Comparison of ENCODE assay signal across 9 mouse cellular contexts in genomic region chr12:75599490-75599889, GRCm38 (mm10). TPM values are rescaled to one million over a fixed set of nuclear protein-coding genes. Genes with fewer than 3 reads are reported as not detected.
DNase-seq lines count a peak whose midpoint lies in the region; ATAC-seq and TF ChIP-seq lines count a peak whose summit lies in the region.
"Had no signal": no experiment of that assay in that cellular context is flagged by ENCODE, and none has a peak within 500 bp of the region (broad histone marks: within the 10 kb centered on the region; RNA-seq: fewer than 3 reads in every experiment).

No protein-coding gene starts in this region.

- no peaks in the 10 kb centered on the region for H3K27me3 ChIP-seq in heart, embryonic 13.5 days (replicated peaks)
- H3K27me3 ChIP-seq in heart, embryonic 12.5 days (replicated peaks): no peaks in the 10 kb centered on the region
- no peaks in the 10 kb centered on the region for H3K27me3 ChIP-seq in CH12.LX (replicated peaks)
- H3K27me3 ChIP-seq in embryonic facial prominence, embryonic 10.5 days (replicated peaks; ENCODE audit: low read depth, poor library complexity, severe bottlenecking): no peaks in the 10 kb centered on the region
- H3K27me3 ChIP-seq in liver, embryonic 12.5 days (replicated peaks): no peaks in the 10 kb centered on the region
- H3K27me3 ChIP-seq: Patski had no signal

- TF ChIP-seq CTCF in CH12.LX (conservative IDR thresholded peaks at IDR 0.05 in 1 of 2, IDR thresholded peaks at IDR 0.05 in 1 of 2; ENCODE audit: low read depth in 2 of 2, low read length in 2 of 2): no peak

- no peak overlapping the region for H3K27ac ChIP-seq in heart, embryonic 13.5 days (replicated peaks)
- no peak overlapping the region for H3K27ac ChIP-seq in heart, embryonic 12.5 days (ENCODE audit: poor library complexity, severe bottlenecking)
- no peak overlapping the region for H3K27ac ChIP-seq in CH12.LX (ENCODE audit: insufficient read depth, low read depth)
- peak overlapping the region; percentile 25; the same call in 1 of the 2 replicates for H3K27ac ChIP-seq in embryonic facial prominence, embryonic 10.5 days (replicated peaks)
- 0 out of 2 replicates have a peak overlapping the region, but pooled peaks have one; percentile 14 for H3K27ac ChIP-seq in liver, embryonic 12.5 days

- no peaks in the 10 kb centered on the region for H3K9me3 ChIP-seq in heart, embryonic 13.5 days
- H3K9me3 ChIP-seq in heart, embryonic 12.5 days (replicated peaks): 0 out of 2 replicates have a peak, but pooled peaks cover 5% of the 10 kb centered on the region
- no peaks in the 10 kb centered on the region for H3K9me3 ChIP-seq in CH12.LX (replicated peaks; ENCODE audit: low read length)
- no peaks in the 10 kb centered on the region for H3K9me3 ChIP-seq in embryonic facial prominence, embryonic 10.5 days
- no peaks in the 10 kb centered on the region for H3K9me3 ChIP-seq in liver, embryonic 12.5 days (replicated peaks)

- H3K4me1 ChIP-seq in heart, embryonic 13.5 days: peaks cover 9% of the 10 kb centered on the region
- peaks cover 2% of the 10 kb centered on the region for H3K4me1 ChIP-seq in heart, embryonic 12.5 days (replicated peaks)
- peaks cover under 1 to 23% of the 10 kb centered on the region in 2 experiments; a peak in 2 of 4 replicates for H3K4me1 ChIP-seq in CH12.LX (ENCODE audit: control insufficient read depth in 1 of 2, insufficient read depth in 2 of 2)
- peaks cover 17% of the 10 kb centered on the region for H3K4me1 ChIP-seq in embryonic facial prominence, embryonic 10.5 days
- H3K4me1 ChIP-seq in liver, embryonic 12.5 days: peaks cover 28% of the 10 kb centered on the region

- DNase-seq in CH12.LX (ENCODE audit: extremely low read depth): peak; percentile 64
- peak; percentile 72 for DNase-seq in embryonic facial prominence, embryonic 10.5 days (ENCODE audit: low spot score)
- DNase-seq in left cerebral cortex, postnatal 36 days (ENCODE audit: low spot score in 2 of 2): no peak
- DNase-seq in right cerebral cortex, postnatal 10 days (ENCODE audit: low spot score in 2 of 2): no peak
- DNase-seq in Muller cell, postnatal 12 days (ENCODE audit: inconsistent ontology term): no peak

- WGBS in heart, embryonic 13.5 days: 22% methylated on average over 4 of the region's 4 CpGs
- WGBS in heart, embryonic 12.5 days: 25% methylated on average over 4 of the region's 4 CpGs
- 13% methylated on average over 4 of the region's 4 CpGs for WGBS in embryonic facial prominence, embryonic 10.5 days
- 28% methylated on average over 4 of the region's 4 CpGs for WGBS in liver, embryonic 12.5 days (ENCODE audit: insufficient replicate concordance)

- H3K79me2 ChIP-seq in CH12.LX (replicated peaks; ENCODE audit: control insufficient read depth, extremely low read depth, insufficient read depth, poor library complexity, severe bottlenecking): peaks cover 8% of the 10 kb centered on the region

- dilution Hi-C loops in CH12.LX (cut with MboI; ENCODE audit: extremely low pct_ligation_motif_present, extremely low pct_unique_long_range_greater_than_20kb, low sequenced_read_pairs): no loop called here

- H3K36me3 ChIP-seq in heart, embryonic 13.5 days: no peaks in the 10 kb centered on the region
- no peaks in the 10 kb centered on the region for H3K36me3 ChIP-seq in heart, embryonic 12.5 days
- H3K36me3 ChIP-seq in CH12.LX (replicated peaks in 1 of 2; ENCODE audit: control insufficient read depth in 1 of 2, insufficient read depth in 1 of 2, low read length in 1 of 2): no peaks in the 10 kb centered on the region
- H3K36me3 ChIP-seq in embryonic facial prominence, embryonic 10.5 days (replicated peaks): no peaks in the 10 kb centered on the region
- H3K36me3 ChIP-seq in liver, embryonic 12.5 days: no peaks in the 10 kb centered on the region

- no peak for ATAC-seq in heart, embryonic 13.5 days (ENCODE audit: extremely low read depth, insufficient number of reproducible peaks, low FRiP score, low TSS enrichment)
- no peak for ATAC-seq in heart, embryonic 12.5 days (ENCODE audit: insufficient number of reproducible peaks, low FRiP score)
- no peak; the same call in 1 of the 2 replicates for ATAC-seq in liver, embryonic 12.5 days
- ATAC-seq: Patski had no signal

- TF ChIP-seq EP300 in CH12.LX (IDR thresholded peaks at IDR 0.05; ENCODE audit: low read length): no peak

- peak; percentile 43; the same call in 1 of the 2 replicates for TF ChIP-seq POLR2A in CH12.LX (IDR thresholded peaks at IDR 0.05; ENCODE audit: low read depth, low read length)

- peak overlapping the region; percentile 10; the same call in 1 of the 2 replicates for H3K9ac ChIP-seq in heart, embryonic 13.5 days
- no peak overlapping the region for H3K9ac ChIP-seq in heart, embryonic 12.5 days
- peak overlapping the region; percentile 24; the same call in 1 of the 2 replicates for H3K9ac ChIP-seq in CH12.LX (ENCODE audit: insufficient read depth, low read depth)
- no peak overlapping the region for H3K9ac ChIP-seq in liver, embryonic 12.5 days

- H3K4me2 ChIP-seq in heart, embryonic 13.5 days: 0 out of 2 replicates have a peak overlapping the region, but pooled peaks have one; percentile 13
- H3K4me2 ChIP-seq in heart, embryonic 12.5 days: no peak overlapping the region
- H3K4me2 ChIP-seq in CH12.LX (ENCODE audit: insufficient read depth, low read depth, poor library complexity, severe bottlenecking): peak overlapping the region; percentile 9; the same call in 1 of the 2 replicates
- H3K4me2 ChIP-seq in liver, embryonic 12.5 days: peak overlapping the region; percentile 42

- in situ Hi-C loops in CH12.LX (cut with MboI; ENCODE audit: low pct_ligation_motif_present, low pct_unique_long_range_greater_than_20kb, low sequenced_read_pairs): no loop called here

- no peak for TF ChIP-seq RAD21 in CH12.LX (IDR thresholded peaks at IDR 0.05; ENCODE audit: low read depth, low read length)

- intact Hi-C loops in left cerebral cortex, postnatal 36 days (cut with DNase I): loop anchor here (5.0 kb wide), 3 partner anchors 68 to 133 kb away; partner anchors contain the start of gene Wdr89

- no peak overlapping the region for H3K4me3 ChIP-seq in heart, embryonic 13.5 days
- H3K4me3 ChIP-seq in heart, embryonic 12.5 days: no peak overlapping the region
- no peak overlapping the region for H3K4me3 ChIP-seq in CH12.LX (replicated peaks in 1 of 3; ENCODE audit: low read depth in 2 of 3, low read length in 2 of 3, poor library complexity in 1 of 3)
- no peak overlapping the region for H3K4me3 ChIP-seq in embryonic facial prominence, embryonic 10.5 days
- no peak overlapping the region for H3K4me3 ChIP-seq in liver, embryonic 12.5 days

TF ChIP-seq in CH12.LX, 34 proteins besides CTCF, POLR2A, EP300 and RAD21:
- TF ChIP-seq GABPA (IDR thresholded peaks at IDR 0.05; ENCODE audit: insufficient replicate concordance, low read depth, low read length) (no peak), UBTF (IDR thresholded peaks at IDR 0.05; ENCODE audit: low read depth, low read length) (no peak), RCOR1 (conservative IDR thresholded peaks at IDR 0.05; ENCODE audit: low read depth, low read length) (0 out of 2 replicates have a peak, but pooled peaks have one; percentile 56), TBP (conservative IDR thresholded peaks at IDR 0.05; ENCODE audit: low read depth, low read length) (peak; percentile 50; the same call in 1 of the 2 replicates), TCF12 (IDR thresholded peaks at IDR 0.05; ENCODE audit: low read depth, low read length) (peak; percentile 63; the same call in 1 of the 2 replicates), E2F4 (IDR thresholded peaks at IDR 0.05; ENCODE audit: insufficient replicate concordance, low read depth, low read length) (no peak), USF2 (conservative IDR thresholded peaks at IDR 0.05; ENCODE audit: low read depth, low read length) (no peak), ZNF384 (IDR thresholded peaks at IDR 0.05; ENCODE audit: low read depth, low read length) (peak; percentile 60), HCFC1 (IDR thresholded peaks at IDR 0.05; ENCODE audit: low read depth, low read length) (peak; percentile 37; the same call in 1 of the 2 replicates), BHLHE40 (IDR thresholded peaks at IDR 0.05; ENCODE audit: low read depth, low read length) (peak; percentile 39; the same call in 1 of the 2 replicates), IRF4 (IDR thresholded peaks at IDR 0.05; ENCODE audit: low read depth, low read length) (0 out of 2 replicates have a peak, but pooled peaks have one; percentile 23)

RNA-seq across cellular contexts. Expression of gene Ppp2r5e, which starts 3.4 kb away (rescaled TPM):
- polyA plus RNA-seq in heart, embryonic 13.5 days (2015; fragmentation: Nextera tagmentation; extraction: Ambion mirVana): 8.5 and 8.8 TPM in 2 replicates
- polyA plus RNA-seq in heart, embryonic 12.5 days (2016; fragmentation: Nextera tagmentation; extraction: Ambion mirVana): 12.1 and 12.7 TPM in 2 replicates
- total RNA-seq in CH12.LX (2012; rRNA removed) (9.3 TPM in 2 replicates), CH12.LX (2014; rRNA removed) (10.0 and 10.1 TPM in 2 replicates)
- 18.3 and 21.7 TPM in 2 replicates for polyA plus RNA-seq in CH12.LX (2012; ENCODE audit: insufficient read length, low read depth)
- polyA plus RNA-seq in embryonic facial prominence, embryonic 10.5 days (2016; fragmentation: Nextera tagmentation; extraction: Ambion mirVana): 13.2 and 14.5 TPM in 2 replicates
- polyA plus RNA-seq in liver, embryonic 12.5 days (2016; fragmentation: Nextera tagmentation; extraction: Ambion mirVana): 7.9 and 8.0 TPM in 2 replicates
- total RNA-seq in left cerebral cortex, postnatal 36 days (2021): 10 to 100 TPM; 74.6 to 80.9 TPM

Comparison
In these comparisons a context has a peak if more than half of its experiments do, and no peak if none do; other contexts are left out.
1. H3K9ac ChIP-seq: peak in heart, embryonic 13.5 days (single experiment) and CH12.LX (single experiment); none in heart, embryonic 12.5 days (single experiment) and liver, embryonic 12.5 days (single experiment).
2. H3K27ac ChIP-seq: peak in embryonic facial prominence, embryonic 10.5 days (single experiment) and liver, embryonic 12.5 days (single experiment); none in heart, embryonic 13.5 days (single experiment), heart, embryonic 12.5 days (single experiment) and CH12.LX (single experiment).
3. DNase-seq: peak in CH12.LX (single experiment) and embryonic facial prominence, embryonic 10.5 days (single experiment); none in left cerebral cortex, postnatal 36 days (0 of 2), right cerebral cortex, postnatal 10 days (0 of 2) and Muller cell, postnatal 12 days (single experiment).